Mouse (Mus musculus): ENCODE measurements around the gene Cntnap1. TPM values are rescaled to one million over a fixed set of nuclear protein-coding genes. Genes with fewer than 3 reads are reported as not detected.

The Cntnap1 gene
- polyA plus RNA-seq, 1 experiment from 2014 or later, result 0.12 TPM

GRCm38 (mm10) chr11:101184984-101185383 lies 14.7 kb downstream of the Cntnap1 start:
- H3K4me3 ChIP-seq, result no peak overlapping the region
- no peaks in the 10 kb centered on the region for H3K36me3 ChIP-seq (replicated peaks)
- H3K9me3 ChIP-seq, result no peaks in the 10 kb centered on the region
- H3K4me1 ChIP-seq, result peaks cover 32% of the 10 kb centered on the region
- 93% methylated on average over 12 of the region's 12 CpGs for WGBS
- no peak overlapping the region for H3K27ac ChIP-seq
- DNase-seq (ENCODE audit: extremely low spot score, low spot score), result no peak
- peaks cover 33% of the 10 kb centered on the region for H3K27me3 ChIP-seq (ENCODE audit: poor library complexity, severe bottlenecking)

- 89% methylated on average over 4 of the region's 4 CpGs for WGBS
Measured at GRCm38 (mm10) chr11:101185441-101185840, 15.1 kb downstream of the Cntnap1 start.

GRCm38 (mm10) chr11:101186526-101187247 lies 16.4 kb downstream of the Cntnap1 start:
- Histone ChIP-seq H3K27me3 (ENCODE audit: poor library complexity, severe bottlenecking) (peaks cover 19% of the 10 kb centered on the region), H3K36me3 (replicated peaks) (no peaks in the 10 kb centered on the region), H3K9me3 (no peaks in the 10 kb centered on the region), H3K4me1 (peaks cover 43% of the 10 kb centered on the region), H3K27ac (0 out of 2 replicates have a peak overlapping the region, but pooled peaks have one; percentile 51), H3K4me3 (no peak overlapping the region)
- WGBS, result 88% methylated on average over 27 of the region's 27 CpGs
- DNase-seq (ENCODE audit: extremely low spot score, low spot score), result no peak

More at GRCm38 (mm10) chr11:101185441-101185840, 15.1 kb downstream of the Cntnap1 start:
- Histone ChIP-seq H3K9me3 (no peaks in the 10 kb centered on the region), H3K4me3 (no peak overlapping the region), H3K36me3 (replicated peaks) (no peaks in the 10 kb centered on the region), H3K27me3 (ENCODE audit: poor library complexity, severe bottlenecking) (peaks cover 29% of the 10 kb centered on the region), H3K4me1 (peaks cover 34% of the 10 kb centered on the region), H3K27ac (no peak overlapping the region)
- no peak for DNase-seq (ENCODE audit: extremely low spot score, low spot score)

GRCm38 (mm10) chr11:101187541-101187940 lies 17.2 kb downstream of the Cntnap1 start:
- H3K4me1 ChIP-seq, result peaks cover 44% of the 10 kb centered on the region
- no peak for DNase-seq (ENCODE audit: extremely low spot score, low spot score)
- 0 out of 2 replicates have a peak, but pooled peaks cover 4% of the 10 kb centered on the region for H3K36me3 ChIP-seq (replicated peaks)
- H3K9me3 ChIP-seq, result no peaks in the 10 kb centered on the region
- H3K4me3 ChIP-seq, result no peak overlapping the region
- WGBS, result 94% methylated on average over 5 of the region's 5 CpGs
- H3K27ac ChIP-seq, result no peak overlapping the region
- H3K27me3 ChIP-seq (ENCODE audit: poor library complexity, severe bottlenecking), result peaks cover 11% of the 10 kb centered on the region; the same call in 1 of the 2 replicates

- no peak for DNase-seq (ENCODE audit: extremely low spot score, low spot score)
- no peak overlapping the region for H3K4me3 ChIP-seq
- peaks cover 44% of the 10 kb centered on the region for H3K4me1 ChIP-seq
- peaks cover 4% of the 10 kb centered on the region; the same call in 1 of the 2 replicates for H3K27me3 ChIP-seq (ENCODE audit: poor library complexity, severe bottlenecking)
- WGBS, result 87% methylated on average over 11 of the region's 11 CpGs
- no peaks in the 10 kb centered on the region for H3K9me3 ChIP-seq
- H3K27ac ChIP-seq, result 0 out of 2 replicates have a peak overlapping the region, but pooled peaks have one; percentile 53
- H3K36me3 ChIP-seq (replicated peaks), result 0 out of 2 replicates have a peak, but pooled peaks cover 6% of the 10 kb centered on the region
Measured at GRCm38 (mm10) chr11:101188166-101188805, 18.0 kb downstream of the Cntnap1 start.

GRCm38 (mm10) chr11:101189495-101190180 lies 19.3 kb downstream of the Cntnap1 start:
- no peaks in the 10 kb centered on the region for H3K27me3 ChIP-seq (ENCODE audit: poor library complexity, severe bottlenecking)
- H3K4me3 ChIP-seq, result no peak overlapping the region
- 16% methylated on average over 6 of the region's 6 CpGs for WGBS
- H3K27ac ChIP-seq, result peak overlapping the region; percentile 80
- no peak for DNase-seq (ENCODE audit: extremely low spot score, low spot score)
- H3K9me3 ChIP-seq, result no peaks in the 10 kb centered on the region
- H3K36me3 ChIP-seq (replicated peaks), result 0 out of 2 replicates have a peak, but pooled peaks cover 6% of the 10 kb centered on the region
- H3K4me1 ChIP-seq, result peaks cover 36% of the 10 kb centered on the region

GRCm38 (mm10) chr11:101190181-101190912 lies 20.0 kb downstream of the Cntnap1 start:
- no peak overlapping the region for H3K4me3 ChIP-seq
- H3K27me3 ChIP-seq (ENCODE audit: poor library complexity, severe bottlenecking), result no peaks in the 10 kb centered on the region
- 0 out of 2 replicates have a peak, but pooled peaks cover 6% of the 10 kb centered on the region for H3K36me3 ChIP-seq (replicated peaks)
- WGBS, result 66% methylated on average over 8 of the region's 8 CpGs
- DNase-seq (ENCODE audit: extremely low spot score, low spot score), result no peak
- H3K9me3 ChIP-seq, result no peaks in the 10 kb centered on the region
- peak overlapping the region; percentile 80 for H3K27ac ChIP-seq
- peaks cover 36% of the 10 kb centered on the region for H3K4me1 ChIP-seq

GRCm38 (mm10) chr11:101190913-101191907 lies 20.9 kb downstream of the Cntnap1 start:
- Histone ChIP-seq H3K9me3 (no peaks in the 10 kb centered on the region), H3K27ac (peak overlapping the region; percentile 80), H3K4me3 (no peak overlapping the region), H3K27me3 (ENCODE audit: poor library complexity, severe bottlenecking) (no peaks in the 10 kb centered on the region), H3K36me3 (replicated peaks) (0 out of 2 replicates have a peak, but pooled peaks cover 6% of the 10 kb centered on the region), H3K4me1 (peaks cover 36% of the 10 kb centered on the region)
- DNase-seq (ENCODE audit: extremely low spot score, low spot score), result no peak
- WGBS, result 58% methylated on average over 17 of the region's 17 CpGs

- H3K4me1 ChIP-seq, result peaks cover 36% of the 10 kb centered on the region
- H3K4me3 ChIP-seq, result no peak overlapping the region
- DNase-seq (ENCODE audit: extremely low spot score, low spot score), result no peak
- peaks cover 11% of the 10 kb centered on the region for H3K36me3 ChIP-seq (replicated peaks)
- WGBS, result 92% methylated on average over 4 of the region's 4 CpGs
- H3K27ac ChIP-seq, result 0 out of 2 replicates have a peak overlapping the region, but pooled peaks have one; percentile 80
- no peaks in the 10 kb centered on the region for H3K27me3 ChIP-seq (ENCODE audit: poor library complexity, severe bottlenecking)
- H3K9me3 ChIP-seq, result no peaks in the 10 kb centered on the region
Measured at GRCm38 (mm10) chr11:101191919-101192470, 21.7 kb downstream of the Cntnap1 start.

- WGBS, result 94% methylated on average over 6 of the region's 6 CpGs
- peaks cover 36% of the 10 kb centered on the region for H3K4me1 ChIP-seq
Measured at GRCm38 (mm10) chr11:101192646-101193045, 22.3 kb downstream of the Cntnap1 start.

GRCm38 (mm10) chr11:101193076-101193475 lies 22.8 kb downstream of the Cntnap1 start:
- H3K4me3 ChIP-seq, result no peak overlapping the region
- no peaks in the 10 kb centered on the region for H3K27me3 ChIP-seq (ENCODE audit: poor library complexity, severe bottlenecking)
- 88% methylated on average over 7 of the region's 7 CpGs for WGBS
- H3K27ac ChIP-seq, result no peak overlapping the region
- no peaks in the 10 kb centered on the region for H3K9me3 ChIP-seq
- DNase-seq (ENCODE audit: extremely low spot score, low spot score), result no peak
- H3K4me1 ChIP-seq, result peaks cover 35% of the 10 kb centered on the region
- peaks cover 12% of the 10 kb centered on the region for H3K36me3 ChIP-seq (replicated peaks)

More at GRCm38 (mm10) chr11:101192646-101193045, 22.3 kb downstream of the Cntnap1 start:
- peaks cover 12% of the 10 kb centered on the region for H3K36me3 ChIP-seq (replicated peaks)
- no peak overlapping the region for H3K4me3 ChIP-seq
- no peak for DNase-seq (ENCODE audit: extremely low spot score, low spot score)
- 0 out of 2 replicates have a peak overlapping the region, but pooled peaks have one; percentile 80 for H3K27ac ChIP-seq
- H3K27me3 ChIP-seq (ENCODE audit: poor library complexity, severe bottlenecking), result no peaks in the 10 kb centered on the region
- H3K9me3 ChIP-seq, result no peaks in the 10 kb centered on the region

All from forebrain, embryonic 10.5 days (tissue).